Mouse (Mus musculus) stomach, postnatal 0 days (tissue): ENCODE results near the gene Nckipsd.

Source experiments
- CTCF ChIP-seq: IDR thresholded peaks from 2 replicates; pipeline ENCODE4 v1.5.1; 2016; ENCODE audit warnings: antibody characterized with exemption, low read depth, mild to moderate bottlenecking, moderate library complexity
- EP300 ChIP-seq: optimal IDR thresholded peaks from 2 replicates; pipeline ENCODE3; 2016; ENCODE audit warnings: antibody characterized with exemption

- TF ChIP-seq EP300 (no peak), CTCF (no peak)
These were observed 30.9 kb upstream of the Nckipsd start for GRCm38 (mm10) chr9:108777276-108777675.
